Mouse (Mus musculus): ENCODE data around the gene Crtc1. TPM values are rescaled to one million over a fixed set of nuclear protein-coding genes. Genes with fewer than 3 reads are reported as not detected.

Crtc1 gene
- total RNA-seq, 2 experiments from 2014 or later, result 98.8 to 105 TPM

- intact Hi-C loops (cut with DNase I), result no loop called here
- DNase-seq (ENCODE audit: extremely low spot score in 1 of 2, low spot score in 2 of 2), result no peak
Observed at GRCm38 (mm10) chr8:70405189-70405588, 34.2 kb downstream of the Crtc1 start.

GRCm38 (mm10) chr8:70404212-70404611 lies 35.2 kb downstream of the Crtc1 start:
- intact Hi-C loops (cut with DNase I), result no loop called here
- no peak for DNase-seq (ENCODE audit: extremely low spot score in 1 of 2, low spot score in 2 of 2)

GRCm38 (mm10) chr8:70397611-70398563 lies 41.5 kb downstream of the Crtc1 start:
- intact Hi-C loops (cut with DNase I), result no loop called here
- no peak for DNase-seq (ENCODE audit: extremely low spot score in 1 of 2, low spot score in 2 of 2)

DNA sequence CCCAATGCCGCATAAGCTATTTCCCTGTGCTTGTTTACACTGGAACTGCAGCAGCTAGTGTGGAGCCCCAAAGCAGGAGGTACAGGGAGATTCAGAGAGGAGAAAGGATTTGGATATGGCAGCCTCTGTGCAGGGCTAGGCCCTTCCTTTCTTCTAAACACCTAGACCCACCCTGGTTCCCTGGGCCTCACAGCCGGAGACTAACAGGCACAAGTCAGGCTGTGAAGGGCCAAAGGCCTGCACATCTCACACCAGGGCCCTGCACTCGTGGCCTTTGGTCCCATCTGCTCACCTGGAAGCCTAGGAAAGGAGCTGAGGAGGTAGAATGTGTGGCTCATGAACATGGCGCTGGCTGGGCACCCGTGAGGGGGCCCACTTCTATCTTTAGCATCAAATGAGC lies 43.2 kb downstream of the Crtc1 start:
- DNase-seq (ENCODE audit: extremely low spot score in 1 of 2, low spot score in 2 of 2), result no peak
- intact Hi-C loops (cut with DNase I), result no loop called here

- intact Hi-C loops (cut with DNase I), result no loop called here
- no peak for DNase-seq (ENCODE audit: extremely low spot score in 1 of 2, low spot score in 2 of 2)
Observed at GRCm38 (mm10) chr8:70395649-70396048, 43.7 kb downstream of the Crtc1 start.

DNA sequence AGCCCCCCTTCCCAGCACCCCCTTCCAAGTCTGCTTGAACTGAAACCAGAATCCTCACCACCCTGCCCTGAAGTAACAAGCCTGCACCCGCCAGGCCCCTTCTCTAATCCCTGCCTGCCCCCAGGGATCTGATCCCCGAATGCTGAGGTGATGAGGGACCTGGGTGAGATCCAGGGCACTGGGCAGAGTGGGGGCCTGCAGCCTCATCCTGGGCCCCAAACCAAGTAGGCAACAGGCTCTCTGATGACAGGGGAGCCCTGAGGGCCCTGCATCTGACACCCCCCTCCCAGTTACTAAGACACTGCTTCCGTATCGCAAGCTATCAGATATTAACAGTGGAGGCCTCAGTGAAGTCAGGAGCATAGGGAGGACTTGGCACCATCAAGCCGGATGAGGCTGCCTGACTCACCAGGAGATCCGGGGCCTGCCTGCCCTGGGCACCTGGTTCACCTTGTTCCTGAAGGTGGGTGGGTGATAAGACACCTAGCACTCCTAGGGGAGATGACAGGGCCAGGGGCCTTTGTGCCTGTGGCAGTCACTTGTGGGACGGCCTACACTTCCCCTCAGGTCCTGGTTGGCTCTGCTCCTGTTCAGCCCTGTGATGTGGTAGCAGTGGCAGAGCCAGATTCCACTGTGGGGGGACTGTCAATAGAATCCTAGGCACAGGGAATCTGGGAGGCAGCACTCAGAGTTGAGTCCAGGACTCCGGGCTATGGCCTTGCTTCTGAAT lies 44.9 kb downstream of the Crtc1 start:
- no peak for DNase-seq (ENCODE audit: extremely low spot score in 1 of 2, low spot score in 2 of 2)
- intact Hi-C loops (cut with DNase I), result no loop called here

GRCm38 (mm10) chr8:70393087-70393486 lies 46.3 kb downstream of the Crtc1 start:
- intact Hi-C loops (cut with DNase I), result no loop called here
- DNase-seq (ENCODE audit: extremely low spot score in 1 of 2, low spot score in 2 of 2), result no peak

DNA sequence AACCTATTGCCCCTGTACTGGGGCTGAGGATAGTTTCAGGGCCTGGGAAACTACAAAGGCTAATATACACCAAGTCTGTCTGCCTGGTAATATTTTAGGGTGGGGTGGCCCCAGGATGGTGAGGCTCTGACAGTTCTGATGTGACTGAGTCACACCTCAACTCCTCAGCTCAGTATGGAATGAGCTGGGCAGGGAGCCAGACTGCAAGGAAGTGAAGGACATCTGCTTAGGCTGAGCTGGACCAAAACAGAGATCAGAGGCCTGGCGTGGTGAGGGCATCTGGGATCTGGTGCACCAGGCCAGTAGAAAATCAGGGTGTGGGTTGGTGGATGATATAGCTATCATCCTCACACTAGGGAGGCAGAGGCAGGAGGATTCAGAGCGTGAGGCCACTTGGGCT lies 49.7 kb downstream of the Crtc1 start:
- no peak for DNase-seq (ENCODE audit: extremely low spot score in 1 of 2, low spot score in 2 of 2)

DNA sequence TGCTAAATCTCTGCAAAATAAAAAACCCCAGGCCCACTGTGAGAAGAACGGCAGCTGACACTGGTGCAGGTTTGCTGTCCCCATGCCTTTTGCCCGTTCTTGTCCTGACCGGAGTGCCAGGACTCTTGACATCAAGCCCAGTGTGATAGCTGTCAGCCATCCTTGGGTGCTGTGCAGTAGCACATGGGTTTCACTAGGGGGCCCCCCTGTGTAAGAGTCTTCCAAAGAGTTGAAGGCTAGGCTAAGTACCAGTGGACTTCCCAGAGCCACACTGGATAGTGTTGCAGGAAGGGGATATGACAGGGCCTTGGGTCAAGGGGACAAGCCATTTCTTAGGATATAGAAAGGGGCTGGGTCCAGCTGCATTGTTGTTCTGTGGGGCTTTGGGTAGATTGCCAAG lies 56.1 kb downstream of the Crtc1 start:
- intact Hi-C loops (cut with DNase I), result loop anchor here (1.0 kb wide), 1 partner anchor 120 kb away; no protein-coding TSS in a partner anchor
- peak; percentile 32 to 68 for DNase-seq (ENCODE audit: extremely low spot score in 1 of 2, low spot score in 2 of 2)

More for the DNA sequence above, 49.7 kb downstream of the Crtc1 start:
- intact Hi-C loops (cut with DNase I), result no loop called here

DNA sequence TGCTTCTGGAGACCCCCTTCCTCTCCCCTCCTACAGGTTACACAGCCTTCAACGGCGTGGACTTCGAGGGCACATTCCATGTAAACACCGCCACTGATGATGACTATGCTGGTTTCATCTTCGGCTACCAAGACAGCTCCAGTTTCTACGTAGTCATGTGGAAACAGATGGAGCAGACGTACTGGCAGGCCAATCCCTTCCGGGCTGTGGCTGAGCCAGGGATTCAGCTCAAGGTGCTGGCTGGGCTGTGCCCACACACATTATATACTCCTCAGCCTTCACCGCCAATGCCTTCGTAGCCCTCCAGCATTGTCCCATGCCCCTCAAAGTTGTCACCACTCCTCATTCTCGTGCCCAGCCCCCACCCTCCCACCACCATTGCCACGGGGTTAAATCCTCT lies 59.3 kb downstream of the Crtc1 start:
- DNase-seq (ENCODE audit: extremely low spot score in 1 of 2, low spot score in 2 of 2), result no peak
- intact Hi-C loops (cut with DNase I), result no loop called here

DNA sequence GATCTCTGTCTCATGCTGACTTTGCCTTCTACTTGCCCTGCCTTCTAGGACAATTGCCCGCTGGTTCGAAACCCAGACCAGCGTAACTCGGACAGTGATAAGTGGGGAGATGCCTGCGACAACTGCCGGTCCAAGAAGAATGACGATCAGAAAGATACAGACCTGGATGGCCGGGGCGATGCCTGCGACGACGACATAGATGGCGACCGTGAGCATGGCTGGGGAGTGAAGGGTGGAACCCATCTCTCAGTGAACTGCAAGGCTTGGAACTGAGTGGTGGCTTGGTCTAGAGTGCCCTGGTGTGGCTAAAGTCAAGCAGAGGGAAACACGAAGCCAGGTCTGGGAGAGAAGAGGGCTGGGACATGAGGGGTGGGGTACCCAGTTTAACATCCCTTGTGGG lies 62.3 kb downstream of the Crtc1 start:
- no peak for DNase-seq (ENCODE audit: extremely low spot score in 1 of 2, low spot score in 2 of 2)
- intact Hi-C loops (cut with DNase I), result no loop called here

DNA sequence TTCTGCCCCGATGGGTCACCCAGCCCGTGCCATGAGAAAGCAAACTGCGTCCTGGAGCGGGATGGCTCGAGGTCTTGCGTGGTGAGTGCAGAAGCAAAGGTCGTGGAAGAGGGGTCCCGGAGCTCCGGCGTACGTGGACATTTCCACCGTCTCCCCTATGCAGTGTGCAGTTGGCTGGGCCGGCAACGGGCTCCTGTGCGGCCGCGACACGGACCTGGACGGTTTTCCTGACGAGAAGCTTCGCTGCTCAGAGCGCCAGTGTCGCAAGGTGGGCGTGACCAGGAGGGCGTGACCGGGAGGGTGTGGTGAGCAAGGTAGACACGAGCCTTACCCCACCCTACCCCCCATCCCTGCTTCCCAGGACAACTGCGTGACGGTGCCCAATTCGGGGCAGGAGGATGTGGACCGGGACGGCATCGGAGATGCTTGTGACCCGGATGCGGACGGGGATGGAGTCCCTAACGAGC lies 63.1 kb downstream of the Crtc1 start:
- DNase-seq (ENCODE audit: extremely low spot score in 1 of 2, low spot score in 2 of 2), result no peak
- intact Hi-C loops (cut with DNase I), result no loop called here

DNA sequence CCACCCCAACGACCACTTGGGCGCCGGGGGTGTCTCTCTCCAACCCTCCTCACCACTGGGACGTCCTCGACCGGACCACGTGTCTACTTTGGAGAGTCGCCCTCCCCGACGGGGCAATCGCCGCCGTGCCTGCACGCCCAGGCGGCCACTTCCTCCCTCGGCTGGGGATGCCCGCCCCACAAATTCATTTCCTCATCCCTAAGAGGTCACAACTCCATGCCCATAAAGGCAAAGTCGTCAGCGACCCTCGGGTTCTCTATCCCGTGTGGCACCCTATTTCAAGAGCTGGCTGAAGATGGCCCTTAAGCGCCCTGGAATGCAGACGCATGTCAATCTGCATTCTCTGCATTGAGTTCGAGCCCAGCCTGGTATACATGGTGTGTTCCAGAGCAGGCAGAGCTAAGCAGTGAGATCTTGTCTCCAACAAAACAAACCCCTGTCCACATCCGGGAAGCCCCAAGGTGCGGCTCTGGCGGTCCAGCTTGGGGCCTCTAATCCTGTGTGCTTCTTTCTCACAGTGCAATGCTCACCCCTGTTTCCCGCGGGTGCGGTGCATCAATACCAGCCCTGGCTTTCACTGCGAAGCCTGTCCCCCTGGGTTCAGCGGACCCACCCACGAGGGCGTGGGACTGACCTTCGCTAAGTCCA lies 64.0 kb downstream of the Crtc1 start:
- intact Hi-C loops (cut with DNase I), result no loop called here

DNA sequence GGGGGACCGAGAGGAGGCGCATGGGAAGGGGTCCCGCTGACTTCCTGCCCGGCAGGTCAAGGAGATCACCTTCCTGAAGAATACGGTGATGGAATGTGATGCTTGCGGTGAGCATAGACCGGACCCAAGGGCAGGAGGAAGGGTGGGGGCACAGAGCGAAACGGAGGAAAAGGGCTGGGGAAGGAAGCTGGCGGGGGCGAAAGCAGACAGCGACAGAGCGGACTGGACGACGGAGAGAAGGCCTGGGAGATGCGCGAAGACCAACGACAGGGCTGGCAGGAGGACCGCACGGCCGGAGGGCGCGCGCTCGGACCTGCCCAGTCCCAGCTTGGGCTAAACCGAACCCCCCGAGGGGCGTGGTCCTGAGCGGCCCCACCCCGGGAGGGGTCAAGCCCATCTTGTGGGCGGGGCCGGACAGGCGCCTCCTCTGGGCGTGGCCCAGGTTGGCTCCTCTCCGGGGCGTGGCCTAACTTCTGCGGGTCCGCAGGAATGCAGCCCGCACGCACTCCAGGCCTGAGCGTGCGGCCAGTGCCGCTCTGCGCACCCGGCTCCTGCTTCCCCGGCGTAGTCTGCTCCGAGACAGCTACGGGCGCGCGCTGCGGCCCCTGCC lies 65.0 kb downstream of the Crtc1 start:
- peak in 1 of 2 experiments; percentile 84 for DNase-seq (ENCODE audit: extremely low spot score in 1 of 2, low spot score in 2 of 2)
- intact Hi-C loops (cut with DNase I), result no loop called here

More for the DNA sequence above, 64.0 kb downstream of the Crtc1 start:
- DNase-seq (ENCODE audit: extremely low spot score in 1 of 2, low spot score in 2 of 2), result no peak

GRCm38 (mm10) chr8:70373397-70374317 lies 65.7 kb downstream of the Crtc1 start, which contains the start of gene Comp:
Comp (plus strand) TSS chr8:70373558.
- no peak for DNase-seq (ENCODE audit: extremely low spot score in 1 of 2, low spot score in 2 of 2)
- intact Hi-C loops (cut with DNase I), result no loop called here

DNA sequence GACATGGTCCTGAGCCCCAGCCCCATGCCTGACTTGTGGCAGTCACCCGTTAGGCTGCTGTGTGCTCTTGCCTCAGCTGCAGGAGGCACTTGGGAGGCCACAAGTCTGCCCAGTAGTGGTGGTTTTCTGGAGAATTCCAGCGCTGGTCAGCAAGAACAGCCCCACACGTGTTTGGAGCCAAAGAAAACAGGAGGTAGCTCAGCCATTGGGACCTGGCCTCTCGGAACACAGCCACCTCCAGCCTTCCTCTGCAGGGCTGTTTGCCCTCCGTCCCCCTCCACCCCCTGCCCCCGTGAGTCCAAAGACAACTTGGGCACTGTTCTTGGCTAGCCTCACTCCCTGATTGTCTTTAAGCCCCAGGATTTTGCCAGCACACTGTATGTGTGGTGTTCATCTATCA lies 67.4 kb downstream of the Crtc1 start:
- DNase-seq (ENCODE audit: extremely low spot score in 1 of 2, low spot score in 2 of 2), result no peak
- intact Hi-C loops (cut with DNase I), result no loop called here

DNA sequence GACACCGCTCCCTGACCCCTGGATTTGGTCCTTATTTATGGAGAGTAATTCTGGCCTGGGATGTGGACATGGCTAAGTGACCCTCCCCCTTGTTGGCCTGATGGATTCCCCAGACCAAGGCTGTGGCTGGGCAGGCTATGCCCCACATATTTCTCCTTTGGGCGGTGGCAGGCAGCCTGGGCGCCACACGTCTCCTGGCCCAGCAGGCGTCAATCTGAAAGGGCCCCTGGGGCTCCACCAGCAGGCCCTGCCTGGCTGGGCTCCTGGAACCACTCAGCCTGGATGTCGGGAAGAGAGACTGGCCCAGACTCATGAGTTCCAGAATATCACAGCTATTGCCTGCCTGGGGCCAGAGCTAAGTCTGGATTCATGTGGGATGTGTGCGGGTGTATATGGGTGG lies 68.9 kb downstream of the Crtc1 start:
- intact Hi-C loops (cut with DNase I), result no loop called here

GRCm38 (mm10) chr8:70366588-70366987 lies 72.8 kb downstream of the Crtc1 start:
- intact Hi-C loops (cut with DNase I), result no loop called here
- no peak for DNase-seq (ENCODE audit: extremely low spot score in 1 of 2, low spot score in 2 of 2)

More for the DNA sequence above, 68.9 kb downstream of the Crtc1 start:
- DNase-seq (ENCODE audit: extremely low spot score in 1 of 2, low spot score in 2 of 2), result no peak

Data from left cerebral cortex, postnatal 10 days (tissue).